Comparison of ENCODE assay signal across 11 mouse cellular contexts in the genomic region with DNA sequence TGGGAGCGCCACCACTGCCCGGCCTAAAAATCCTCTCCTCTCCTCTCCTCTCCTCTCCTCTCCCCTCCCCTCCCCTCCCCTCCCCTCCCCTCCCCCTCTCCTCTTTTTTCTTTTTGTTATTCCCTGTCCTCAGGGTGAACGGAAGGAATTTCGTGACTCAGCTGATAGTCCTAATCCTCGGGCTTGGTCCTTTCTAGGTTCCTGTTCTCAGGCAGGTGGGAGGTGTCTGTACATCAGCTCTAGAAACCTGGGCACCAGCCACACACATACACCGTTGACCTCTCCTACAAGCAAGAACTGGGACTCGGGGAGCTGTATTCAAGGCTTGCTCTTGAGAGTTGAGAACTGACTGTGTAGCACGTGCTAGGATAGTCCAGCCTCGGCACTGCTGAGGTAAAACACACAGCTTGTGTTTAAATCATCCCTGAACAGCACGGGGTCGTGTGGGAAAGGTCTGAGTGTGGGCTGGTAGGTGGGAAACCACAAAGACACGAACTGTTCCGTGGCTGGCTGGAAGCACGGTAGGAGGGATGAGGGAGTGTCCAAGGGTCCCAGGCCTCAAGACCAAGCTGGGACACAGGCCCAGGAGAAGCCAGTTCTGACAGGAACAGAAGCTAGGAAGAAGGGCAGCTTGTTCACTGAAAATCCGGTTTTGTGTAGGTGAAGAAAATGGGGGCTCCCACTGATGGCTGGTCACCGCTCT. TPM values are rescaled to one million over a fixed set of nuclear protein-coding genes. Genes with fewer than 3 reads are reported as not detected.
DNase-seq lines count a peak whose midpoint lies in the region; ATAC-seq and TF ChIP-seq lines count a peak whose summit lies in the region.
"Had no signal": no experiment of that assay in that cellular context is flagged by ENCODE, and none has a peak within 500 bp of the region (broad histone marks: within the 10 kb centered on the region; RNA-seq: fewer than 3 reads in every experiment).

No protein-coding gene starts in this region.

- H3K4me3 ChIP-seq in heart, embryonic 15.5 days, result no peak overlapping the region
- H3K4me3 ChIP-seq in ES-Bruce4 (ENCODE audit: low read depth, low read length), result peak overlapping the region; percentile 18
- H3K4me3 ChIP-seq in forebrain, embryonic 11.5 days (ENCODE audit: low read depth, low read length), result no peak overlapping the region
- no peak overlapping the region for H3K4me3 ChIP-seq in limb, embryonic 11.5 days (ENCODE audit: low read depth, low read length)
- no peak overlapping the region for H3K4me3 ChIP-seq in kidney, embryonic 14.5 days (ENCODE audit: low read length)

- DNase-seq in heart, adult 9 months (ENCODE audit: low spot score in 2 of 2), result no peak
- DNase-seq in forebrain, embryonic 11.5 days (ENCODE audit: low spot score), result no peak
- no peak for DNase-seq in limb, embryonic 11.5 days (ENCODE audit: low spot score)
- DNase-seq in right cerebral cortex, postnatal 10 days (ENCODE audit: low spot score in 2 of 2), result no peak
- no peak for DNase-seq in urinary bladder, adult 2 months (ENCODE audit: low spot score)
- DNase-seq: embryo, embryonic 11 days had no signal

- no peak for TF ChIP-seq CTCF in ES-Bruce4 (IDR thresholded peaks at IDR 0.05; ENCODE audit: low read depth, low read length)

- ATAC-seq in heart, embryonic 15.5 days (replicated peaks; ENCODE audit: insufficient number of reproducible peaks, insufficient read depth, low FRiP score, low read depth), result no peak
- ATAC-seq in forebrain, embryonic 11.5 days (replicated peaks; ENCODE audit: low FRiP score), result no peak
- ATAC-seq in limb, embryonic 11.5 days (ENCODE audit: insufficient number of reproducible peaks, low FRiP score, low TSS enrichment, low read depth), result no peak
- no peak for ATAC-seq in kidney, embryonic 14.5 days (ENCODE audit: low FRiP score, low TSS enrichment)
- ATAC-seq: intestine, embryonic 16.5 days had no signal

- 51% methylated on average over 16 of the region's 16 CpGs for WGBS in heart, embryonic 15.5 days
- WGBS in forebrain, embryonic 11.5 days, result 46% methylated on average over 16 of the region's 16 CpGs
- WGBS in limb, embryonic 11.5 days, result 53% methylated on average over 16 of the region's 16 CpGs
- WGBS in kidney, embryonic 14.5 days, result 55% methylated on average over 16 of the region's 16 CpGs

- H3K9ac ChIP-seq in heart, embryonic 15.5 days, result no peak overlapping the region
- H3K9ac ChIP-seq in ES-Bruce4 (ENCODE audit: low read depth, poor library complexity, severe bottlenecking), result peak overlapping the region; percentile 65
- H3K9ac ChIP-seq in forebrain, embryonic 11.5 days (ENCODE audit: low read length), result no peak overlapping the region; the same call in 1 of the 2 replicates
- H3K9ac ChIP-seq in limb, embryonic 11.5 days (ENCODE audit: low read length), result no peak overlapping the region
- H3K9ac ChIP-seq in kidney, embryonic 14.5 days (ENCODE audit: low read depth, low read length), result no peak overlapping the region

- TF ChIP-seq POLR2A in ES-Bruce4 (IDR thresholded peaks at IDR 0.05; ENCODE audit: insufficient read depth, low read length), result no peak

- H3K9me3 ChIP-seq in heart, embryonic 15.5 days (replicated peaks), result no peaks in the 10 kb centered on the region
- H3K9me3 ChIP-seq in ES-Bruce4 (replicated peaks; ENCODE audit: control insufficient read depth, insufficient read depth, low read length, poor library complexity, severe bottlenecking), result no peaks in the 10 kb centered on the region
- no peaks in the 10 kb centered on the region for H3K9me3 ChIP-seq in forebrain, embryonic 11.5 days (ENCODE audit: control insufficient read depth, low read length)
- no peaks in the 10 kb centered on the region for H3K9me3 ChIP-seq in limb, embryonic 11.5 days (ENCODE audit: control insufficient read depth, low read length)
- H3K9me3 ChIP-seq in kidney, embryonic 14.5 days (ENCODE audit: control insufficient read depth, low read length), result no peaks in the 10 kb centered on the region

- no peak overlapping the region for H3K4me2 ChIP-seq in heart, embryonic 15.5 days
- H3K4me2 ChIP-seq in forebrain, embryonic 11.5 days (ENCODE audit: low read depth, low read length, severe bottlenecking), result no peak overlapping the region
- no peak overlapping the region for H3K4me2 ChIP-seq in limb, embryonic 11.5 days (ENCODE audit: low read depth, severe bottlenecking)
- no peak overlapping the region for H3K4me2 ChIP-seq in kidney, embryonic 14.5 days (replicated peaks; ENCODE audit: low read depth, low read length)

- peak; percentile 78 for TF ChIP-seq EP300 in ES-Bruce4 (IDR thresholded peaks at IDR 0.05; ENCODE audit: insufficient read depth, low read depth, low read length)

- peaks cover 84% of the 10 kb centered on the region for H3K4me1 ChIP-seq in heart, embryonic 15.5 days (replicated peaks)
- H3K4me1 ChIP-seq in ES-Bruce4 (ENCODE audit: control insufficient read depth, insufficient read depth, low read length), result peaks cover 29% of the 10 kb centered on the region
- H3K4me1 ChIP-seq in forebrain, embryonic 11.5 days (replicated peaks; ENCODE audit: control insufficient read depth, insufficient read depth, low read length), result peaks cover 77% of the 10 kb centered on the region
- peaks cover 80% of the 10 kb centered on the region for H3K4me1 ChIP-seq in limb, embryonic 11.5 days (ENCODE audit: control insufficient read depth, insufficient read depth, low read length)
- peaks cover 75% of the 10 kb centered on the region for H3K4me1 ChIP-seq in kidney, embryonic 14.5 days (ENCODE audit: control insufficient read depth, insufficient read depth, low read length)

- peak overlapping the region; percentile 89 for H3K27ac ChIP-seq in heart, embryonic 15.5 days
- H3K27ac ChIP-seq in ES-Bruce4 (ENCODE audit: insufficient read depth, low read length), result peak overlapping the region; percentile 98
- peak overlapping the region; percentile 93 for H3K27ac ChIP-seq in forebrain, embryonic 11.5 days (ENCODE audit: low read depth, low read length)
- H3K27ac ChIP-seq in limb, embryonic 11.5 days (replicated peaks; ENCODE audit: low read depth, low read length), result 0 out of 2 replicates have a peak overlapping the region, but pooled peaks have one; percentile 23
- H3K27ac ChIP-seq in kidney, embryonic 14.5 days (ENCODE audit: low read depth, low read length), result no peak overlapping the region
- H3K27ac ChIP-seq: liver, embryonic 14.5 days had no signal

- H3K36me3 ChIP-seq in heart, embryonic 15.5 days, result no peaks in the 10 kb centered on the region
- H3K36me3 ChIP-seq in ES-Bruce4 (ENCODE audit: control insufficient read depth, insufficient read depth, low read length, poor library complexity, severe bottlenecking), result no peaks in the 10 kb centered on the region
- H3K36me3 ChIP-seq in forebrain, embryonic 11.5 days (ENCODE audit: control insufficient read depth, insufficient read depth, low read length), result no peaks in the 10 kb centered on the region
- no peaks in the 10 kb centered on the region for H3K36me3 ChIP-seq in limb, embryonic 11.5 days (ENCODE audit: control insufficient read depth, insufficient read depth, low read length)
- H3K36me3 ChIP-seq in kidney, embryonic 14.5 days (ENCODE audit: control insufficient read depth, insufficient read depth, low read length), result no peaks in the 10 kb centered on the region

- H3K27me3 ChIP-seq in heart, embryonic 15.5 days, result no peaks in the 10 kb centered on the region
- no peaks in the 10 kb centered on the region for H3K27me3 ChIP-seq in ES-Bruce4 (ENCODE audit: control insufficient read depth, insufficient read depth, low read length, poor library complexity, severe bottlenecking)
- no peaks in the 10 kb centered on the region for H3K27me3 ChIP-seq in forebrain, embryonic 11.5 days (ENCODE audit: control insufficient read depth, insufficient read depth, low read length)
- H3K27me3 ChIP-seq in limb, embryonic 11.5 days (ENCODE audit: control insufficient read depth, insufficient read depth, low read length), result no peaks in the 10 kb centered on the region
- H3K27me3 ChIP-seq in kidney, embryonic 14.5 days (ENCODE audit: control insufficient read depth, insufficient read depth, low read length), result no peaks in the 10 kb centered on the region

RNA-seq across cellular contexts. Expression of a gene that starts 58.0 kb away (rescaled TPM):
- polyA plus RNA-seq in heart, embryonic 15.5 days (2015; fragmentation: Nextera tagmentation; extraction: Ambion mirVana), result 43.9 and 56.2 TPM in 2 replicates
- 51.3 and 52.0 TPM in 2 replicates for polyA plus RNA-seq in ES-Bruce4 (2011; ENCODE audit: insufficient read depth, insufficient read length, low read depth, missing spikeins)
- 105 and 115 TPM in 2 replicates for polyA plus RNA-seq in forebrain, embryonic 11.5 days (2014; fragmentation: Nextera tagmentation; extraction: Ambion mirVana)
- 130 and 132 TPM in 2 replicates for polyA plus RNA-seq in limb, embryonic 11.5 days (2014; fragmentation: Nextera tagmentation; extraction: Ambion mirVana)
- polyA plus RNA-seq in kidney, embryonic 14.5 days (2014; fragmentation: Nextera tagmentation; extraction: Ambion mirVana), result 118 and 145 TPM in 2 replicates
- polyA plus RNA-seq in urinary bladder, adult 2 months (2012; rRNA removed), result 4.0 and 6.4 TPM in 2 replicates
